ENCODE assay signal across 8 mouse cellular contexts in genomic region chr7:24593621-24594308, GRCm38 (mm10). TPM values are rescaled to one million over a fixed set of nuclear protein-coding genes. Genes with fewer than 3 reads are reported as not detected.
DNase-seq lines count a peak whose midpoint lies in the region; ATAC-seq and TF ChIP-seq lines count a peak whose summit lies in the region.

No protein-coding gene starts in this region.

- TF ChIP-seq CTCF in E14TG2a.4 (conservative IDR thresholded peaks at IDR 0.05; ENCODE audit: low read length) = no peak
- TF ChIP-seq CTCF in lung, embryonic 14.5 days (IDR thresholded peaks at IDR 0.05; ENCODE audit: low read depth) = no peak

- ATAC-seq in heart, embryonic 16.5 days (replicated peaks; ENCODE audit: extremely low read depth, insufficient read depth, low FRiP score) = peak; percentile 94
- peak; percentile 93 for ATAC-seq in lung, embryonic 14.5 days (ENCODE audit: insufficient read depth)
- ATAC-seq in neural tube, embryonic 15.5 days (ENCODE audit: low FRiP score) = peak; percentile 90

- H3K9me3 ChIP-seq in E14TG2a.4 (ENCODE audit: low read length) = no peaks in the 10 kb centered on the region
- H3K9me3 ChIP-seq in heart, embryonic 16.5 days (replicated peaks; ENCODE audit: control insufficient read depth, low read length) = no peaks in the 10 kb centered on the region
- no peaks in the 10 kb centered on the region for H3K9me3 ChIP-seq in lung, embryonic 14.5 days (ENCODE audit: low read depth, low read length)
- H3K9me3 ChIP-seq in neural tube, embryonic 15.5 days (replicated peaks) = no peaks in the 10 kb centered on the region

- DNase-seq in c-Kit-negative CD71-positive TER-119-positive erythroid progenitor cells, embryonic 14.5 days (ENCODE audit: low read depth, low spot score) = peak; percentile 36
- DNase-seq in fibroblast of lung, adult 2 months (ENCODE audit: low read depth) = peak; percentile 23
- DNase-seq in kidney, postnatal 14 days = peak; percentile 88
- peak; percentile 82 for DNase-seq in lung, embryonic 14.5 days
- peak; percentile 71 for DNase-seq in testis, postnatal 10 days (ENCODE audit: low spot score)

- WGBS in heart, embryonic 16.5 days = 2% methylated on average over 39 of the region's 39 CpGs
- WGBS in lung, embryonic 14.5 days = 1% methylated on average over 39 of the region's 39 CpGs
- WGBS in neural tube, embryonic 15.5 days = 2% methylated on average over 39 of the region's 39 CpGs

- H3K36me3 ChIP-seq in E14TG2a.4 (ENCODE audit: insufficient read depth, low read length) = no peaks in the 10 kb centered on the region
- H3K36me3 ChIP-seq in heart, embryonic 16.5 days (ENCODE audit: control insufficient read depth, insufficient read depth) = no peaks in the 10 kb centered on the region
- no peaks in the 10 kb centered on the region for H3K36me3 ChIP-seq in lung, embryonic 14.5 days (ENCODE audit: insufficient read depth)
- H3K36me3 ChIP-seq in neural tube, embryonic 15.5 days = no peaks in the 10 kb centered on the region

- H3K27ac ChIP-seq in heart, embryonic 16.5 days (ENCODE audit: low read length) = 0 out of 2 replicates have a peak overlapping the region, but pooled peaks have one; percentile 20
- no peak overlapping the region for H3K27ac ChIP-seq in lung, embryonic 14.5 days (ENCODE audit: low read depth)
- no peak overlapping the region for H3K27ac ChIP-seq in neural tube, embryonic 15.5 days (replicated peaks)

- peak overlapping the region; percentile 86 for H3K9ac ChIP-seq in heart, embryonic 16.5 days (ENCODE audit: low read length)
- H3K9ac ChIP-seq in lung, embryonic 14.5 days = peak overlapping the region; percentile 53
- peak overlapping the region; percentile 65 for H3K9ac ChIP-seq in neural tube, embryonic 15.5 days (replicated peaks)

- H3K4me3 ChIP-seq in E14TG2a.4 (replicated peaks; ENCODE audit: low read length) = peak overlapping the region; percentile 84
- peak overlapping the region; percentile 86 for H3K4me3 ChIP-seq in heart, embryonic 16.5 days (ENCODE audit: low read length)
- H3K4me3 ChIP-seq in lung, embryonic 14.5 days (ENCODE audit: low read depth, low read length) = peak overlapping the region; percentile 53
- H3K4me3 ChIP-seq in neural tube, embryonic 15.5 days (replicated peaks) = peak overlapping the region; percentile 69

- peaks cover 37% of the 10 kb centered on the region for H3K27me3 ChIP-seq in E14TG2a.4 (ENCODE audit: insufficient read depth, low read length)
- H3K27me3 ChIP-seq in heart, embryonic 16.5 days (ENCODE audit: control insufficient read depth, insufficient read depth, low read length) = no peaks in the 10 kb centered on the region
- H3K27me3 ChIP-seq in lung, embryonic 14.5 days (ENCODE audit: insufficient read depth, low read length) = no peaks in the 10 kb centered on the region
- H3K27me3 ChIP-seq in neural tube, embryonic 15.5 days (replicated peaks) = peaks cover 5% of the 10 kb centered on the region; the same call in 1 of the 2 replicates

- H3K4me2 ChIP-seq in heart, embryonic 16.5 days (ENCODE audit: low read depth, low read length) = peak overlapping the region; percentile 93
- H3K4me2 ChIP-seq in lung, embryonic 14.5 days = peak overlapping the region; percentile 73
- peak overlapping the region; percentile 73 for H3K4me2 ChIP-seq in neural tube, embryonic 15.5 days

- peaks cover 24% of the 10 kb centered on the region for H3K4me1 ChIP-seq in E14TG2a.4 (replicated peaks; ENCODE audit: low read depth, low read length)
- H3K4me1 ChIP-seq in heart, embryonic 16.5 days (ENCODE audit: control insufficient read depth, insufficient read depth, low read length) = peaks cover 3% of the 10 kb centered on the region; the same call in 1 of the 2 replicates
- H3K4me1 ChIP-seq in lung, embryonic 14.5 days (ENCODE audit: insufficient read depth) = no peaks in the 10 kb centered on the region; the same call in 1 of the 2 replicates
- peaks cover 22% of the 10 kb centered on the region for H3K4me1 ChIP-seq in neural tube, embryonic 15.5 days

RNA-seq across cellular contexts. Expression of gene Zfp575, which starts 6.3 kb away (rescaled TPM):
- 0.87 and 0.96 TPM in 2 replicates for polyA plus RNA-seq in heart, embryonic 16.5 days (2015; fragmentation: Nextera tagmentation; extraction: Ambion mirVana)
- 2.6 and 2.9 TPM in 2 replicates for polyA plus RNA-seq in lung, embryonic 14.5 days (2014; fragmentation: Nextera tagmentation; extraction: Ambion mirVana)
- polyA plus RNA-seq in neural tube, embryonic 15.5 days (2015; fragmentation: Nextera tagmentation; extraction: Ambion mirVana) = 12.9 and 17.5 TPM in 2 replicates

RNA-seq across cellular contexts. Expression of gene Ethe1, which starts 6.4 kb away (rescaled TPM):
- polyA plus RNA-seq in heart, embryonic 16.5 days (2015; fragmentation: Nextera tagmentation; extraction: Ambion mirVana) = 23.5 and 26.1 TPM in 2 replicates
- polyA plus RNA-seq in lung, embryonic 14.5 days (2014; fragmentation: Nextera tagmentation; extraction: Ambion mirVana) = 26.5 and 26.7 TPM in 2 replicates
- 29.3 and 33.2 TPM in 2 replicates for polyA plus RNA-seq in neural tube, embryonic 15.5 days (2015; fragmentation: Nextera tagmentation; extraction: Ambion mirVana)

RNA-seq across cellular contexts. Expression of gene Phldb3, which starts 16.8 kb away (rescaled TPM):
- polyA plus RNA-seq in heart, embryonic 16.5 days (2015; fragmentation: Nextera tagmentation; extraction: Ambion mirVana) = 0.09 and 0.17 TPM in 2 replicates
- polyA plus RNA-seq in lung, embryonic 14.5 days (2014; fragmentation: Nextera tagmentation; extraction: Ambion mirVana) = 0.14 and 0.33 TPM in 2 replicates
- 0.37 TPM in 1 of 2 replicates, not detected in the other for polyA plus RNA-seq in neural tube, embryonic 15.5 days (2015; fragmentation: Nextera tagmentation; extraction: Ambion mirVana)

RNA-seq across cellular contexts. Expression of gene Lypd3, which starts 42.6 kb away (rescaled TPM):
- polyA plus RNA-seq in heart, embryonic 16.5 days (2015; fragmentation: Nextera tagmentation; extraction: Ambion mirVana) = 0.08 TPM in 1 of 2 replicates, not detected in the other
- 0.14 TPM in 1 of 2 replicates, not detected in the other for polyA plus RNA-seq in lung, embryonic 14.5 days (2014; fragmentation: Nextera tagmentation; extraction: Ambion mirVana)
- 0.36 and 0.78 TPM in 2 replicates for polyA plus RNA-seq in neural tube, embryonic 15.5 days (2015; fragmentation: Nextera tagmentation; extraction: Ambion mirVana)

RNA-seq across cellular contexts. Expression of gene Xrcc1, which starts 47.7 kb away (rescaled TPM):
- polyA plus RNA-seq in heart, embryonic 16.5 days (2015; fragmentation: Nextera tagmentation; extraction: Ambion mirVana) = 79.7 and 91.5 TPM in 2 replicates
- polyA plus RNA-seq in lung, embryonic 14.5 days (2014; fragmentation: Nextera tagmentation; extraction: Ambion mirVana) = 96.6 and 121 TPM in 2 replicates
- 60.2 and 75.0 TPM in 2 replicates for polyA plus RNA-seq in neural tube, embryonic 15.5 days (2015; fragmentation: Nextera tagmentation; extraction: Ambion mirVana)

Comparison
In these comparisons a context has a peak if more than half of its experiments do, and no peak if none do; other contexts are left out.
1. DNase-seq: peak in every context shown above with its lines; median percentile 88 in kidney, postnatal 14 days; 82 in lung, embryonic 14.5 days; 71 in testis, postnatal 10 days; 36 in c-Kit-negative CD71-positive TER-119-positive erythroid progenitor cells, embryonic 14.5 days; 23 in fibroblast of lung, adult 2 months.